Mouse (Mus musculus): ENCODE measurements at regions not wholly inside any gene's neighbourhood (a gene's known extent, or its start where the extent isn't known, plus 50 kb on each side); places are given as distances from the start of the nearest gene placed in this dataset.

DNA sequence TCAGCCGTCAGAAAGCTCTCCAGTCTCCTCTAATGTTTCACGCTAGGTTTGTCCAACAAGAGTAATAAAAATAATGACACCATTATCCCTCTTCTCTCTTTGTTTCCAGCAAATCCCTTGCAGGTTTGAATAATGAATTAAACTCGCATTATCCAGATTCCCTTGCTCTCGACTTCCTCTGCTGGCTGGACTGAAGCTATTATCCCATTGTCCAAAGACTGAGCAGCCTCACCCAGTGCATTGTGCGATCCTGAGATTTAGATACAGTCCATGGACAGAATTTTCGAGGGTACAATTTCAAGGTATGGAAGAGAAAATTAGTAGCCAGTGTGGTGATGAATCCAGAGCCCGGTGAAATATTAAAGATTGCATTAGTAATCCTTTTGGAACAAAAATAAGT is 270.3 kb downstream of the En1 start:
- Histone ChIP-seq H3K27me3 (replicated peaks; ENCODE audit: control insufficient read depth, insufficient read depth, low read length) (no peaks in the 10 kb centered on the region), H3K9me3 (ENCODE audit: control insufficient read depth, low read length) (no peaks in the 10 kb centered on the region), H3K4me3 (ENCODE audit: low read depth, low read length) (no peak overlapping the region), H3K4me2 (ENCODE audit: low read depth, low read length) (no peak overlapping the region), H3K36me3 (ENCODE audit: control insufficient read depth, insufficient read depth, low read length) (no peaks in the 10 kb centered on the region), H3K9ac (ENCODE audit: low read depth, low read length) (no peak overlapping the region), H3K27ac (replicated peaks; ENCODE audit: low read depth, low read length) (no peak overlapping the region), H3K4me1 (ENCODE audit: control insufficient read depth, insufficient read depth, low read length) (no peaks in the 10 kb centered on the region)
- no peak for ATAC-seq (ENCODE audit: low read depth)
- DNase-seq (ENCODE audit: low spot score): no peak
- WGBS: 67% methylated on average over 7 of the region's 7 CpGs

DNA sequence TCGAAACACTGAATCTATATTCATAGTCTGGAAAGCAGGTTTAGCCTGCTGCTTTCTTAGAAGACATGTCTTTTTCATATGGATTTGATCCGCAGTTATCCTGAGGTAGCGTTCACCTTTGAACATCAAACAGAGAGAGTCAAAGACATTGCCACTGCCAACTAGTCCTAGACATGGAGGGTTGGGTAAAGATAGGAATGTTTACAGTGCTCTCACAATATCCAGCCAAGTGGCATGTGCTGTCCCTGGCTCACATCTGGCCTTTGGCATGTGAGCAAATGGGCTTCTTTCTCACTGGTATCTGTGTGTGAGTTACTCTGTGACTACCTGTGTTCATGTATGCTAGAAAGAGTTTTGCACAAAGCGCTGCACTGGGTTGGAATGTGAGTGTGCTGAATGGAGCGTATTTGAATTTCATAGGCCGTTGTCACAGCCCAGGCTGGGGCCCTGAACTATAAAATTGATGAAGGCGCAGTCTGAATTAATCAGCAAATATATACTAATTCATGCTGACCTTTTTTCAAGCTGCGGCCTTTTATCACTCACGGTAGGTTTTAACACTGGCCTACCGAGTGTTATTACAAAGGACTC is 280.8 kb downstream of the En1 start:
- WGBS: 87% methylated on average over 10 of the region's 10 CpGs
- H3K36me3 ChIP-seq (ENCODE audit: control insufficient read depth, insufficient read depth, low read length): no peaks in the 10 kb centered on the region

DNA sequence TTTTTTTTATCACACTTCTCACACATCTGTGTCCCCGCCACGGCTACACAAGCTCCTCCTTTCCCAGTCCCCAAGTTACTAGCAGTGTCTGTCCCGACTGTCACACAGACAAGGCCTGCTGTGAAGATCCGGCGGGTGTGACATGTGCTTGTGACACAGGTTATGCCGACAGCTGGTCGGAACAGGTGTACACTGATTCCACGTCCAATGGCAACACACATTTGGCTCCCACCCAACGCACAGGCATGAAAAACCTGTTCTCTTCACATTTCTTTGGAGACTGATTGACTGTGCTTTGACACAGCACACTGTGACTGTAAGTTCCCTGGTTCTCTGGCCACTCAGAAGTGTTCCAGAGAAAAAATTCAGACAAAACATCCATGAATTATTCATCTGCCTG is 281.4 kb downstream of the En1 start:
- no peak overlapping the region for H3K4me3 ChIP-seq (ENCODE audit: low read depth, low read length)
- DNase-seq (ENCODE audit: low spot score) (peak; percentile 70), ATAC-seq (ENCODE audit: low read depth) (peak; percentile 50; the same call in 1 of the 2 replicates)
- 70% methylated on average over 9 of the region's 9 CpGs for WGBS
- H3K27ac ChIP-seq (replicated peaks; ENCODE audit: low read depth, low read length): no peak overlapping the region
- H3K4me1 ChIP-seq (ENCODE audit: control insufficient read depth, insufficient read depth, low read length): no peaks in the 10 kb centered on the region
- no peaks in the 10 kb centered on the region for H3K36me3 ChIP-seq (ENCODE audit: control insufficient read depth, insufficient read depth, low read length)
- H3K9me3 ChIP-seq (ENCODE audit: control insufficient read depth, low read length): no peaks in the 10 kb centered on the region
- no peak overlapping the region for H3K4me2 ChIP-seq (ENCODE audit: low read depth, low read length)
- H3K27me3 ChIP-seq (replicated peaks; ENCODE audit: control insufficient read depth, insufficient read depth, low read length): no peaks in the 10 kb centered on the region
- H3K9ac ChIP-seq (ENCODE audit: low read depth, low read length): no peak overlapping the region

More for the DNA sequence above, 280.8 kb downstream of the En1 start:
- no peak for ATAC-seq (ENCODE audit: low read depth)
- Histone ChIP-seq H3K4me2 (ENCODE audit: low read depth, low read length) (no peak overlapping the region), H3K9ac (ENCODE audit: low read depth, low read length) (no peak overlapping the region), H3K4me1 (ENCODE audit: control insufficient read depth, insufficient read depth, low read length) (no peaks in the 10 kb centered on the region), H3K4me3 (ENCODE audit: low read depth, low read length) (no peak overlapping the region), H3K9me3 (ENCODE audit: control insufficient read depth, low read length) (no peaks in the 10 kb centered on the region), H3K27ac (replicated peaks; ENCODE audit: low read depth, low read length) (no peak overlapping the region), H3K27me3 (replicated peaks; ENCODE audit: control insufficient read depth, insufficient read depth, low read length) (no peaks in the 10 kb centered on the region)
- no peak for DNase-seq (ENCODE audit: low spot score)

DNA sequence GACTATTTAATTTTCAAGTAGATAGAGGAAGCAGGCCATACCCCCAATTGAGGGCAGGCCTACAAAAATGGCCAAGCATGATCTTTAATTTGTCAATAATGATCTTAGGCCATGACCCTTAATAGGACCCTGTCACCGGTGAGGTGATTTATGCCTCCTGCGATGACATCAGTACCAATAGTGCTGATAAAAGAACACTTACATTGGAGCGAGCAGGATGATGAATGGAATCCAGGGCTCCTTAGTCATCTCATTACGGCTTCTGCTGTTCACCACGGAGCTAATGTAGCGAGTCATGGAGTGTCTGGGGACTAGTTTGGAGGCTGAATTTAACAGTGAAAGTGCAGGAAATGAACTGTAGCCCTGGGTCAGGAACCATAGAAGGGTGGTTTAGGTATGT is 308.6 kb downstream of the En1 start:
- H3K4me1 ChIP-seq (ENCODE audit: control insufficient read depth, insufficient read depth, low read length): no peaks in the 10 kb centered on the region
- H3K4me2 ChIP-seq (ENCODE audit: low read depth, low read length): no peak overlapping the region
- no peaks in the 10 kb centered on the region for H3K9me3 ChIP-seq (ENCODE audit: control insufficient read depth, low read length)
- 55% methylated on average over 6 of the region's 6 CpGs for whole genome bisulfite sequencing
- no peak overlapping the region for H3K9ac ChIP-seq (ENCODE audit: low read depth, low read length)
- ATAC-seq (ENCODE audit: low read depth) (no peak), DNase-seq (ENCODE audit: low spot score) (no peak)
- H3K36me3 ChIP-seq (ENCODE audit: control insufficient read depth, insufficient read depth, low read length): no peaks in the 10 kb centered on the region
- no peak overlapping the region for H3K27ac ChIP-seq (replicated peaks; ENCODE audit: low read depth, low read length)
- no peaks in the 10 kb centered on the region for H3K27me3 ChIP-seq (replicated peaks; ENCODE audit: control insufficient read depth, insufficient read depth, low read length)
- no peak overlapping the region for H3K4me3 ChIP-seq (ENCODE audit: low read depth, low read length)

DNA sequence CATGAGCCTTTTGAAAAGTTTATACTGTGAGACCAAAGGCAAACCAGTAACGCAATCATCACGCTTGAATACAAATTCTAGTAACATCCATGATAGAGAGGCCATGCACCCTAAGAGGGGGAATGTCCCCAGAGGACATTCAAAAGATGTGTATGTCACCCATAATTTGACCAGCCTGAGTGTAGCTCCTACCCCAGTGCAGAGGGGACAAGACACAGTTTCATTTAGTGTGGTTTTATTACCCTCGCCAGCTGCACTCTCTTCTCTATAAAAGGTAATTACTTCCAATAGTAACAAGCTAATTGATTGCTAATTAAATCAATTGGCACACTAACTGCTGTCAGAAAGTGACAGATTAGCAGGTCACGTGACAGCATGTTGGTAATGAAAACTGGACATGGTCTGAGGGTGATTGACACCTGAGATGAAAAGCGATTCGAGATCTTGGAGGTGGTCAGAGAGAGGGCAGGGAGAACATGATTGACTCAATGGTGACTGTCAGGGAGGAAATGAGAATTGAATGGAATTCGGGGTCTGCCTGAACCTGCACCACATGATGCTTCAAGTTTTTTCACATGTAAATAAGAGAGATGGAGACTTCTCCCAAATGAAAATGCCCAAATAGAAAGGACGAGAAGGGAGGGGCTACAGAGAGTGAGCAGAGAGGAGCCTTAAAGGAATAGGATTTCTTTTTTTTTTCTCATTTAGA is 309.9 kb downstream of the En1 start:
- no peak for DNase-seq (ENCODE audit: low spot score)
- ATAC-seq (ENCODE audit: low read depth): no peak

DNA sequence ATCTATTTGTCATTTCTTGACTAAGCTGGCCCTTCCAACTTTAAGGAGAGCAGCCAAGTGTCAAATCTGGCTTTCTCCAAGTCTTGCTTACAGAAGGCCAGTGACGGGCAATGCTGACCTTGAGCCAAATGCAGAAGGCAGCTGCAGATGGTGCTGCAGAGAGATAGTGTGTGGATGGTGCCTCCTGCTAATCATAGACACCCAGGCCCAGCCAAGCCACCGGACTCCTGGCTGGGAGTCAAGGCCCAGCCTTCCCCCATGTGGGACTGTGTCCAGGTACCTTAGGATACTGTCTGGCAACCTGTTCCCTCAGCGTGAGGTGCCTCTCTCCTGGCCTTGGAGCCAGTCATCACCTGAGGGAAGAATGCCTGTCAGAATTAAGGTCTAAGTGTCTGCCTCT is 319.3 kb downstream of the En1 start:
- Histone ChIP-seq H3K4me1 (ENCODE audit: control insufficient read depth, insufficient read depth, low read length) (no peaks in the 10 kb centered on the region), H3K4me2 (ENCODE audit: low read depth, low read length) (no peak overlapping the region), H3K4me3 (ENCODE audit: low read depth, low read length) (no peak overlapping the region), H3K9ac (ENCODE audit: low read depth, low read length) (no peak overlapping the region), H3K36me3 (ENCODE audit: control insufficient read depth, insufficient read depth, low read length) (no peaks in the 10 kb centered on the region), H3K9me3 (ENCODE audit: control insufficient read depth, low read length) (no peaks in the 10 kb centered on the region), H3K27me3 (replicated peaks; ENCODE audit: control insufficient read depth, insufficient read depth, low read length) (no peaks in the 10 kb centered on the region), H3K27ac (replicated peaks; ENCODE audit: low read depth, low read length) (no peak overlapping the region)
- WGBS: 88% methylated on average over 3 of the region's 3 CpGs
- ATAC-seq (ENCODE audit: low read depth) (no peak), DNase-seq (ENCODE audit: low spot score) (no peak)

More for the DNA sequence above, 309.9 kb downstream of the En1 start:
- H3K9ac ChIP-seq (ENCODE audit: low read depth, low read length): no peak overlapping the region
- WGBS: 48% methylated on average over 8 of the region's 8 CpGs
- no peaks in the 10 kb centered on the region for H3K27me3 ChIP-seq (replicated peaks; ENCODE audit: control insufficient read depth, insufficient read depth, low read length)
- H3K9me3 ChIP-seq (ENCODE audit: control insufficient read depth, low read length): no peaks in the 10 kb centered on the region
- no peaks in the 10 kb centered on the region for H3K4me1 ChIP-seq (ENCODE audit: control insufficient read depth, insufficient read depth, low read length)
- H3K4me2 ChIP-seq (ENCODE audit: low read depth, low read length): no peak overlapping the region
- H3K36me3 ChIP-seq (ENCODE audit: control insufficient read depth, insufficient read depth, low read length): no peaks in the 10 kb centered on the region
- no peak overlapping the region for H3K4me3 ChIP-seq (ENCODE audit: low read depth, low read length)
- H3K27ac ChIP-seq (replicated peaks; ENCODE audit: low read depth, low read length): no peak overlapping the region

DNA sequence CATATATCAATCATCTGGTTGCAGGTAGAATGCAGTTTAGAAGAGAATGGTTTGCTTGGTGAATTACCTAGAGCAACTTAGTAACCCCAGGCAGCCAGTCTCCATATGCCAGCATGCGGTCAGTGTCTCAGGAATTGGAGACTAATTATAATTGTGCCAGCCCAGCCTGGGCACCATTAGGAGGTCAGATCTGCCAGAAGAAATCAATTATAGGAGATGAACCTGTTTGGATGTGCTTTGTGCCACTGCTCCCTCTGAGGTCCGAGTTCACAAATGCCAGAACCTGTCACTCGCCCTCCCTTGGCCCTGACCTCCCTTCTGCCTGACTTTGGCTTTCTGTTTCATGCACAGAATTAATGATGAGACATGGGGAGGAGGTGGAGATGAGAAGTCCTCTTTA is 323.1 kb downstream of the En1 start:
- H3K27ac ChIP-seq (replicated peaks; ENCODE audit: low read depth, low read length): no peak overlapping the region
- H3K36me3 ChIP-seq (ENCODE audit: control insufficient read depth, insufficient read depth, low read length): no peaks in the 10 kb centered on the region
- no peaks in the 10 kb centered on the region for H3K4me1 ChIP-seq (ENCODE audit: control insufficient read depth, insufficient read depth, low read length)
- WGBS: 65% methylated on average over 3 of the region's 3 CpGs
- H3K4me3 ChIP-seq (ENCODE audit: low read depth, low read length): no peak overlapping the region
- H3K9ac ChIP-seq (ENCODE audit: low read depth, low read length): no peak overlapping the region
- no peak for ATAC-seq (ENCODE audit: low read depth)
- no peaks in the 10 kb centered on the region for H3K27me3 ChIP-seq (replicated peaks; ENCODE audit: control insufficient read depth, insufficient read depth, low read length)
- DNase-seq (ENCODE audit: low spot score): no peak
- no peaks in the 10 kb centered on the region for H3K9me3 ChIP-seq (ENCODE audit: control insufficient read depth, low read length)
- no peak overlapping the region for H3K4me2 ChIP-seq (ENCODE audit: low read depth, low read length)

DNA sequence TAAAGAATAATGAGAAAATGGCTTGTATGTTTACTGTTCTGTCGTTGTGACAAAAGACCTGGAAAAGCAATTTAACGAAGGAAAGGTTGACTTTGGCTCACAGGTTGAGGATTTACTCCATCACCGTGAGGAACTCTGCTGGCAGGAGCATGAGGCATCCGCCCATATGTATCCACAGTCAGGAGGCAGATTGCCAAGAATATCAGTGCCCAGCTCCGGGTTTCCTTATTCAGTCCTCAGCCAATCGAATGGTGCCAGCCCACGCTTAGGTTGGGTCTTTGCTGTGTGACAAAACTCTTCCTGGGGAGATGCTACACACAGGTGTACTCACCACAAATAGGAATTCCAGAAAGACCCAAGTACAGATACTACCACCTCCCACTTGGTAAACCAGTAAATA is 327.9 kb downstream of the En1 start:
- Histone ChIP-seq H3K4me1 (ENCODE audit: control insufficient read depth, insufficient read depth, low read length) (no peaks in the 10 kb centered on the region), H3K27ac (replicated peaks; ENCODE audit: low read depth, low read length) (no peak overlapping the region), H3K9me3 (ENCODE audit: control insufficient read depth, low read length) (no peaks in the 10 kb centered on the region), H3K9ac (ENCODE audit: low read depth, low read length) (no peak overlapping the region), H3K36me3 (ENCODE audit: control insufficient read depth, insufficient read depth, low read length) (no peaks in the 10 kb centered on the region), H3K4me3 (ENCODE audit: low read depth, low read length) (no peak overlapping the region), H3K27me3 (replicated peaks; ENCODE audit: control insufficient read depth, insufficient read depth, low read length) (no peaks in the 10 kb centered on the region), H3K4me2 (ENCODE audit: low read depth, low read length) (no peak overlapping the region)
- WGBS: 75% methylated on average over 7 of the region's 7 CpGs
- ATAC-seq (ENCODE audit: low read depth) (no peak), DNase-seq (ENCODE audit: low spot score) (peak; percentile 11)

DNA sequence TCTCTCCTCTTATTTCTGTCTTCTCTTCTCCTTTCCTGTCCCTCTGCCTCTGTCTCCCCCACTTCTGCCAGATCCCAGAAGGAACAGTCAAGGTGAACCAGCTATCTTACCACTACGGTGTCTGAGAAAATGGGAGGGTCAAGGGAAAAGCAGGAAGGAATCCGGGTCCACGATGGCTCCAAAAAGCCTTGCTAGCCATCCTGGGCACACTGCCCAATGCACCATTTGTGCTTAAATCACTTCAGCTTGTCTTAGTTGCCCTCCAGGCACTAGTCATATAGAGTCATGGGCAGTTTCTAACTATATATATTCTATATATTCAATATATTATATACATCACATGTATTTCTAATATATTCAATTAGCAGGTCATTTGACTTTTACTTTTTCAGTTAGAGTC is 333.1 kb downstream of the En1 start:
- Histone ChIP-seq H3K4me3 (ENCODE audit: low read depth, low read length) (no peak overlapping the region), H3K27me3 (replicated peaks; ENCODE audit: control insufficient read depth, insufficient read depth, low read length) (no peaks in the 10 kb centered on the region), H3K36me3 (ENCODE audit: control insufficient read depth, insufficient read depth, low read length) (no peaks in the 10 kb centered on the region), H3K27ac (replicated peaks; ENCODE audit: low read depth, low read length) (no peak overlapping the region), H3K9me3 (ENCODE audit: control insufficient read depth, low read length) (no peaks in the 10 kb centered on the region), H3K9ac (ENCODE audit: low read depth, low read length) (no peak overlapping the region), H3K4me2 (ENCODE audit: low read depth, low read length) (no peak overlapping the region), H3K4me1 (ENCODE audit: control insufficient read depth, insufficient read depth, low read length) (no peaks in the 10 kb centered on the region)
- DNase-seq (ENCODE audit: low spot score): no peak
- WGBS: 81% methylated on average over 3 of the region's 3 CpGs
- no peak for ATAC-seq (ENCODE audit: low read depth)

All from embryonic facial prominence, embryonic 14.5 days (tissue).